Mouse (Mus musculus): ENCODE results near the gene Sptan1.

The Sptan1 gene

GRCm38 (mm10) chr2:30058418-30058817 lies 93.1 kb downstream of the Sptan1 start:
- DNase-seq (ENCODE audit: low read depth, low spot score) = no peak

GRCm38 (mm10) chr2:30061215-30062166 lies 96.1 kb downstream of the Sptan1 start:
- no peak for DNase-seq (ENCODE audit: low read depth, low spot score)

- DNase-seq (ENCODE audit: low read depth, low spot score) = no peak
Observed at GRCm38 (mm10) chr2:30062249-30063093, 97.1 kb downstream of the Sptan1 start.

GRCm38 (mm10) chr2:30063235-30063634 lies 97.9 kb downstream of the Sptan1 start:
- DNase-seq (ENCODE audit: low read depth, low spot score) = no peak

- DNase-seq (ENCODE audit: low read depth, low spot score) = no peak
Observed at GRCm38 (mm10) chr2:30063791-30064190, 98.4 kb downstream of the Sptan1 start.

- no peak for DNase-seq (ENCODE audit: low read depth, low spot score)
Observed at GRCm38 (mm10) chr2:30064298-30064697, 98.9 kb downstream of the Sptan1 start.

GRCm38 (mm10) chr2:30066046-30066901 lies 100.9 kb downstream of the Sptan1 start:
- DNase-seq (ENCODE audit: low read depth, low spot score) = peak; percentile 91

GRCm38 (mm10) chr2:30067031-30067888 lies 101.9 kb downstream of the Sptan1 start:
- DNase-seq (ENCODE audit: low read depth, low spot score) = no peak

GRCm38 (mm10) chr2:30067962-30068361 lies 102.6 kb downstream of the Sptan1 start:
- DNase-seq (ENCODE audit: low read depth, low spot score) = no peak

GRCm38 (mm10) chr2:30072875-30073274 lies 107.5 kb downstream of the Sptan1 start:
- no peak for DNase-seq (ENCODE audit: low read depth, low spot score)

GRCm38 (mm10) chr2:30073285-30073684 lies 107.9 kb downstream of the Sptan1 start:
- no peak for DNase-seq (ENCODE audit: low read depth, low spot score)

GRCm38 (mm10) chr2:30075625-30076024 lies 110.3 kb downstream of the Sptan1 start:
- DNase-seq (ENCODE audit: low read depth, low spot score) = no peak

- DNase-seq (ENCODE audit: low read depth, low spot score) = no peak
Observed at GRCm38 (mm10) chr2:30076439-30076838, 111.1 kb downstream of the Sptan1 start.

- no peak for DNase-seq (ENCODE audit: low read depth, low spot score)
Observed at GRCm38 (mm10) chr2:30076959-30077358, 111.6 kb downstream of the Sptan1 start.

- peak; percentile 48 for DNase-seq (ENCODE audit: low read depth, low spot score)
Observed at GRCm38 (mm10) chr2:30077502-30078348, 112.4 kb downstream of the Sptan1 start, which contains the start of gene Pkn3. TSS of gene Pkn3 (plus strand) at chr2:30077684.

- DNase-seq (ENCODE audit: low read depth, low spot score) = no peak
Observed at GRCm38 (mm10) chr2:30078349-30078712, 113.0 kb downstream of the Sptan1 start.

GRCm38 (mm10) chr2:30078760-30079159 lies 113.4 kb downstream of the Sptan1 start:
- DNase-seq (ENCODE audit: low read depth, low spot score) = no peak

GRCm38 (mm10) chr2:30080181-30080800 lies 114.9 kb downstream of the Sptan1 start:
- no peak for DNase-seq (ENCODE audit: low read depth, low spot score)

Measured in retina, adult 2 months (tissue).